Mouse (Mus musculus): ENCODE data around the gene Pard3.
A peak's percentile ranks its signal among the peaks of the same experiment; 100 is the strongest.

Gene Pard3

GRCm38 (mm10) chr8:127063551-127064360, at the start of gene Pard3:
TSS of gene Pard3 (plus strand) at chr8:127063893.
- DNase-seq, result peak; percentile 3 to 5

GRCm38 (mm10) chr8:127021830-127022229, 41.9 kb upstream of the Pard3 start:
- no peak for DNase-seq

GRCm38 (mm10) chr8:127025256-127025717, 38.4 kb upstream of the Pard3 start:
- no peak for DNase-seq

- no peak for DNase-seq
These were observed 37.9 kb upstream of the Pard3 start for GRCm38 (mm10) chr8:127025775-127026174.

DNA sequence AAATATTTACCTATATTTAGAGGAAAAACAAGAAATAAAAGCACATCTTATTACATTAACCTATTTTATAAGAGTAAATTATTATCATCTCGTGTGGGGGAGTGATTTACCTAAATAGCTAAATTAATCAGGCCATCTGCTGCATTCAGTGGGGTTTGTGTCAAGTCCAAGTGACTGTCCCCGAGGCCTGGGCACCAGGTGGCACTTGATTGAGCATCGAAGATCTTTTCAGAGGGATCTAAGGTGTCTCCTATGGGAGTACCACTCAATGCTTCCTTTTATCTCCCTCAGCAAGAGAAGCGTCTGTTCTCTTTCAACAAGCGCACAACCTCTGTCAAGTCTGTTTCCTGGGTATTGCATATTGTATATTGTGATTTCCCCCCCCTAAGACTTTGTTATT, 32.2 kb upstream of the Pard3 start:
- no peak for DNase-seq

DNA sequence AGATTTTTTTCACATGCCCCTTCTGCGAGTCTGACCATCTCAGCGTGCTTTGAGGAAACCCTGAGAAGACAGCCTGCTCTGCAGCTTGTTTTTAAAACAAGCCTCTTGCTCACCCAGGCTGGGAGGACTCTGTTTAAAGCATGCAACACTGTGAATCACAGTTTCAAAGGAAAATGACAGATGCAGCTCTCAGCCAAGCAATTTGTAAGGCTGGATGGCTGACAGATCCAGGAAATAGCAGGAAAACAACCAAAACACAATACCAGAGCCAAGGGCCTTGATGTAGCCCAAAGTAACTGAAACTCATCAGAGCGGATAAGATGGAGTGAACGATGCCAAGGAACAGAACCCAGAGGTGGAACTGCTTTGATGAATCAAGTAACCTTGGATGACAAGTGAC, 24.8 kb upstream of the Pard3 start:
- no peak for DNase-seq

GRCm38 (mm10) chr8:127049996-127050395, 13.7 kb upstream of the Pard3 start:
- DNase-seq, result no peak

DNA sequence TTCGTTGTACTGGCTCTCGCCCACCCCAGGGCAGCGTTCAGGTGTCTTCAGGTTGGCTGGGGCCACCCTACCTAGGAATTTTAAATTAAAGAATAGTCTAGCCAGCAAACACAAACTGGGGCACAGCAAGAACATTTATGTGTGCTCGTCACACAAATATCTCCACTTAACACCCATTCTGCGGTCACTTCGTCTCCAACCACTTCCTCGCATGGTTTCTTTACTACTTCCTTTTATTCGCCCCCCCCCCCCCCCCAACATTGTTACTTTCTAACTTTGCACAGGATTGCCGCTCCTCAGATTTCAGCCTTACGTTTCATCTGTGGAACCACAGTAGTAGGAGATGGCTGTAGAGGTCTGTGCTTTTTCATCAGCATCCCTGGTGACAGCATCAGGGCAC, 11.6 kb upstream of the Pard3 start:
- DNase-seq, result no peak

DNA sequence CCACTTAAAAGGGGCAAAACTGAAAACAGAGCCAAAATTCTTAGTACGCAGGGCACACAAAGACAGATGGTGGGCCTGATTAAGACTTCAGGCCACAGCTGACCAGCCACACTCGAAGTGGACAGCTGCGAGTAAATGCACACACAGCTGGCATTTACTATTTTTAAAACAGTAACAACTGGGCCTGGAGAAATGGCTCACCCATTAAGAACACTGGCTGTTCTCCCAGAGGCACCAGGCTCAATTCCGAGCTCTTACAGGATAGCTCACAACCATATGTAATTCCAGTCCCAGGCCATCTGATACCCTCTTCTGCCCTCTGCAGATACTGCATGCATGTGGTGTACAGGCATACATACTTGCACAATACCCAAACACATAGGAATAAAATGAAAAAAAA, 8.6 kb upstream of the Pard3 start:
- DNase-seq, result no peak

GRCm38 (mm10) chr8:127058759-127059158, 4.9 kb upstream of the Pard3 start:
- no peak for DNase-seq

GRCm38 (mm10) chr8:127059826-127060225, 3.9 kb upstream of the Pard3 start:
- DNase-seq, result no peak

DNA sequence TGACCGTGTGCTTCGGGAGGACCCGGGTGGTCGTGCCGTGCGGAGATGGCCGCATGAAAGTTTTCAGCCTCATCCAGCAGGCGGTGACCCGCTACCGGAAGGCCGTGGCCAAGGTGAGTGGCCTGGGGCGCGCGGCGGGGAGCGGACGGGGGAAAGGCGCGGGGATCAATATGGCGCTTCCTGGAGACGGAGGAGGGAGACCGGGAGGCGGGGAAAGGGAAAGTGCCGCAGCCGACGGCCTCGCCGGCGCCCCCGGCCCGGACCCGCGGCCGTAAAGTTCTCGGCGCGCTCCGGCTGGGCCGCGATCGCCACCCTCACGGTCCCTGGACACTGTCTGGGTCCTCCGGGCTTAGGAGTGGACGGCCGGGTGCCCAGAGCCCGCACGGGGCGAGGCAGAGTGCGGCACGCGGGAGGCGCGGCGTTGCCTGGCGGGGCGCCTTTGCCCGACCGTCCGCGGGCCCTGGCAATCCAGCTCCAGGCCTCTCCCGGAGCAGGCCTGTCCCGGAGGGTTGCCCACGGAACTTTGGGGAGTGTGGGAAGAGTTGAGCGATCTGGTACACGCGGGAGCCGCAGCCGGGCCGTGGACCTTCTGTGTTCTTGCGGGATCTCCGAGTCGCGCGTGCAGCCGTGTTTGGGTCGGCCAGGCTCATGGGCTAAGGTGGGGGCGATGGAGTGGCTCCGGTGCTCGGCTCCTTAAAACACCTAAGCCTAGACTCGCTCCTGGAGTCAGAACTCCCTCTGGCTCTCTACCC, 844 bp downstream of the Pard3 start:
- peak in 1 of 2 experiments; percentile 2 for DNase-seq

- DNase-seq, result no peak
These were observed 1.4 kb downstream of the Pard3 start for GRCm38 (mm10) chr8:127065113-127065473.

DNA sequence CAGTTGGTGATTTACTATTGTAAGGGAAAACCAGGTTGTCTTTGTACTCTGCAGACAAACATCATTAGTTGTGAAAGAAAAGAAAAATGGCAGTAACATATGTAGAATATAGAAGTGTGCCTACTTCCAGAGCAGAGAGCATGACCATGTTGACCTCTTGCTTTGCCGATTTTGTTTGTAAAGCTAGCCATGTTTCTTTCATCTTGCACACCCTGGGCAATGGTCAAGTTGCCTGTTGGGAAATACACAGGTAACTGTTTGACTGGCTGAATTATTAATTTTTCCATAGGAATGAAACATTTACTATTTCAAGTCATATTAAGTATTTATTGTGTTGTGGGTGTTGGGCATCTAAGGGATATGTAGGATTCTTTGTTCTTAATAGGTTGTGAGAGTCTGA, 2.1 kb downstream of the Pard3 start:
- DNase-seq, result no peak

DNA sequence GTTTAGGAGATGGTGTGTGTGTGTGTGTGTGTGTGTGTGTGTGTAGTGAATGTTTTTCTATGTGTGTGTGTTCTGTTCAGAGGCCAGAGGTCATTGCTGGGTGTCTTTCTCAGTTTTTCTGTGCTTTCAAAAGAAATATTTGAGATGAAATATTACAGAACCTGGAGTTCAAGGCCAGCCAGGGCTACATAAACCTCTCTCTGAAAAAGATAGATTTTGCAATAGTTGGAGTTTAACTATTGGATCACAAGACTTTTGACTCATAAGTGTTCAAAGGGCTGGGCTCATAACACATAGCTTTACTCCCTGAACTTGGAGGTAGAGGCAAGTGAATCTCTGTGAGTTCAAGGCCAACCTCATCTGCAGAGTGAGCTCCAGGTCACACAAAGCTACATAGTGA, 2.8 kb downstream of the Pard3 start:
- DNase-seq, result no peak

- DNase-seq, result no peak
These were observed 5.0 kb downstream of the Pard3 start for GRCm38 (mm10) chr8:127068719-127069118.

GRCm38 (mm10) chr8:127070225-127070624, 6.5 kb downstream of the Pard3 start:
- no peak for DNase-seq

GRCm38 (mm10) chr8:127073052-127073618, 9.4 kb downstream of the Pard3 start:
- DNase-seq, result no peak

GRCm38 (mm10) chr8:127076511-127076910, 12.8 kb downstream of the Pard3 start:
- DNase-seq, result no peak

GRCm38 (mm10) chr8:127079244-127079805, 15.6 kb downstream of the Pard3 start:
- DNase-seq, result no peak

GRCm38 (mm10) chr8:127081297-127081696, 17.6 kb downstream of the Pard3 start:
- DNase-seq, result no peak

GRCm38 (mm10) chr8:127082486-127082885, 18.8 kb downstream of the Pard3 start:
- no peak for DNase-seq

GRCm38 (mm10) chr8:127084565-127084964, 20.9 kb downstream of the Pard3 start:
- no peak for DNase-seq
